Mouse (Mus musculus) limb, embryonic 12.5 days (tissue): ENCODE data around the gene Lypd6b. TPM values are rescaled to one million over a fixed set of nuclear protein-coding genes. Genes with fewer than 3 reads are reported as not detected.

Experiments
- ATAC-seq: fragments of 200-750 bp; cut with Nextera tagmentation; 2 replicates; pipeline ENCODE4 v1.8.0; 2017; ENCODE audit warnings: low read depth, moderate TSS enrichment; ENCODE audit not compliant: insufficient number of reproducible peaks, insufficient read depth, low FRiP score, low TSS enrichment
- H3K27ac ChIP-seq: fragments of 300-500 bp; sonication (generic); 2 replicates; pipeline ENCODE4 v1.5.1; 2016; ENCODE audit warnings: mild to moderate bottlenecking, moderate library complexity
- H3K27me3 ChIP-seq: fragments of 300-500 bp; sonication (generic); 2 replicates; pipeline ENCODE4 v1.6.1; 2016; ENCODE audit warnings: mild to moderate bottlenecking, moderate library complexity
- H3K36me3 ChIP-seq: fragments of 300-500 bp; sonication (generic); 2 replicates; pipeline ENCODE4 v1.6.1; 2016; ENCODE audit warnings: mild to moderate bottlenecking, moderate library complexity
- H3K4me1 ChIP-seq: fragments of 300-500 bp; sonication (generic); replicated peaks from 2 replicates; pipeline ENCODE4 v1.6.1; 2016
- H3K4me2 ChIP-seq: fragments of 300-500 bp; sonication (generic); 2 replicates; pipeline ENCODE4 v1.6.1; 2016; ENCODE audit warnings: mild to moderate bottlenecking, moderate library complexity
- H3K4me3 ChIP-seq: fragments of 300-500 bp; sonication (generic); replicated peaks from 2 replicates; pipeline ENCODE4 v1.5.1; 2016; ENCODE audit warnings: mild to moderate bottlenecking
- H3K9ac ChIP-seq: fragments of 300-500 bp; sonication (generic); replicated peaks from 2 replicates; pipeline ENCODE4 v1.6.1; 2016; ENCODE audit warnings: mild to moderate bottlenecking, moderate library complexity
- H3K9me3 ChIP-seq: fragments of 300-500 bp; sonication (generic); 2 replicates; pipeline ENCODE4 v1.6.1; 2016; ENCODE audit warnings: mild to moderate bottlenecking, moderate library complexity
- WGBS: fragments of 180-500 bp; shearing (Covaris S2); methylation state at CpG from one replicate; pipeline ENCODE4 v1.1.7; 2016; 5-methylcytosine and 5-hydroxymethylcytosine counted together
- polyA plus RNA-seq: library from polyadenylated mRNA; unstranded; fragments of >200 nt; fragmentation: Nextera tagmentation; extraction: Ambion mirVana; gene quantifications from 2 replicates; pipeline ENCODE4 v1.2.1, GENCODE M21; 2016

Lypd6b gene
- polyA plus RNA-seq, 1 experiment from 2014 or later, result 7.3 TPM

DNA sequence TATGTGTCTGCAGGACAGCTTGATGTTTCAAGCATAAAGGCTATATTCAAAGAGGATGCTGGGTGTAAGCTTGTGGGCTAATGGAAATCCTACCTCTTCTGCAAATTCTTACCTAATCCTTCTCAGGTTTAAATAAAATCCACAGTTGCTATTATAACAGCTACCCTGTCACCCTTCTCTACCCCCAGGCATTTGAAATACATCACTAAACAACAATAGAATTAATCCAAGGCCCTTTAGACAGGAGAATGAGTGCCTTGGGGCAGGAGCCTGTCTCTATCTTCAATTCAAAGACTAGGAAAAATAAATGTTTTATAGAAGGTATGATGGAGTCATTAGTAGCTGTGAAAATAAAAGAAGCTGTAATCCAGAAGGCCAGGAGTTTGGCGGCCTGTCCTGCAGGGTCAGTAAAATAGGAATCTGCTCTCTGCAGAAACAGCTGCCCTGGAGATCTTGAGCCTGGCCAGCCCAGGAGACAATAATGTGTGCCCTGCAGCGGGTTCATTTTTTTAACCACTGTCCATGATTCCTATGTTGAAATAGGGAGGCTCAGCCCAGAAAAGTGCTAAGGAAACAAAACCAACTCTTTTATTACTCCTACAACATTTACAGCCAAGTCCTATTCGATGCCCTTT lies 124.9 kb downstream of the Lypd6b start:
- Histone ChIP-seq H3K36me3 (no peaks in the 10 kb centered on the region), H3K27ac (no peak overlapping the region), H3K4me2 (no peak overlapping the region), H3K4me3 (no peak overlapping the region), H3K9me3 (no peaks in the 10 kb centered on the region), H3K27me3 (0 out of 2 replicates have a peak, but pooled peaks cover 4% of the 10 kb centered on the region), H3K9ac (no peak overlapping the region), H3K4me1 (peaks cover 33% of the 10 kb centered on the region)
- no peak for ATAC-seq
- 29% methylated on average over 3 of the region's 3 CpGs for WGBS

GRCm38 (mm10) chr2:49917489-49917888 lies 130.0 kb downstream of the Lypd6b start:
- Histone ChIP-seq H3K9ac (no peak overlapping the region), H3K27me3 (no peaks in the 10 kb centered on the region), H3K4me2 (no peak overlapping the region), H3K4me1 (peaks cover 7% of the 10 kb centered on the region), H3K36me3 (no peaks in the 10 kb centered on the region), H3K9me3 (no peaks in the 10 kb centered on the region), H3K4me3 (no peak overlapping the region), H3K27ac (no peak overlapping the region)
- no peak for ATAC-seq
- whole genome bisulfite sequencing, result 65% methylated on average over 10 of the region's 10 CpGs

DNA sequence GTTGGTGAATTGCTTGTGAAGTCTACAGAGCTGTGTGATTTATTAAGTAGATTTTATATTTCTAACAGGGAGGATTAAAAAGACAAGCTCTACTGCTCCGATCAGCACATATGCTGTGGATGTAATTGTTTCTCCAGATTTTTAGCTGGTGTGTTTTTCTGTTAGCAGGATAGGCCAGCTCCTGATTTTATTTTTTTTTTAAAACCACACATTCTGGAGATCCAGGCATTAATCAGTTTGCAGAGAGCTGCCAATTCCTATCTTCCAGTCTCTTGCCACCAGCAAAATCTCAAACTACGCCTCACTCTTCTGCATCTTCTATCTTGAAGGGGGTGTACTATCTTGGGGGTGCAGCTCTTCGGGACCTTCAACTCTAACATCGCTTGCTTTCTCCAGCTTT lies 130.6 kb downstream of the Lypd6b start:
- ATAC-seq, result no peak
- Histone ChIP-seq H3K27me3 (no peaks in the 10 kb centered on the region), H3K9me3 (no peaks in the 10 kb centered on the region), H3K36me3 (no peaks in the 10 kb centered on the region), H3K9ac (no peak overlapping the region), H3K4me1 (peaks cover 4% of the 10 kb centered on the region; the same call in 1 of the 2 replicates), H3K4me3 (no peak overlapping the region), H3K4me2 (no peak overlapping the region), H3K27ac (no peak overlapping the region)
- 76% methylated on average over 4 of the region's 4 CpGs for WGBS

DNA sequence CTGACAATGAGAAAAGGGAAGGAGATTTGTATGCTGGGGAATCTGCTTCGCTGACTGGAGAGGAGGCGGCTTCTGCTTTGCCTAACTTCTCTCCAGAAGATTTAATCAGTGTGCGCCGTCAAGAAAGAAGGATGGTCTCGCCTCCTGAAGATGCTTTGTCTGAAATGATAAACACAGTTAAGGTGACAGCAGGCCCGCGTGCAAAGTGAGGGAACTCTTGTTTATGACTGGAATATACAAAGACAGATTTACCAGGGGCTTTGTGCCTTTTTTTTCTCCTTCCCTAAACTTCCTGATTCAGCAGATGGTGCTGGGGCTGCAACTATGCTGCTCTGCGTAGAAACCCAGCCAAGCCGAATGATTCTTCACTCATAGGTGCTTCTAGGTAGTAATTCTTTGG lies 131.2 kb downstream of the Lypd6b start:
- no peak overlapping the region for H3K27ac ChIP-seq
- H3K4me1 ChIP-seq, result peaks cover 4% of the 10 kb centered on the region; the same call in 1 of the 2 replicates
- ATAC-seq, result no peak
- H3K4me3 ChIP-seq, result no peak overlapping the region
- no peak overlapping the region for H3K9ac ChIP-seq
- 31% methylated on average over 9 of the region's 9 CpGs for WGBS
- no peaks in the 10 kb centered on the region for H3K9me3 ChIP-seq
- H3K27me3 ChIP-seq, result no peaks in the 10 kb centered on the region
- no peaks in the 10 kb centered on the region for H3K36me3 ChIP-seq
- H3K4me2 ChIP-seq, result no peak overlapping the region

DNA sequence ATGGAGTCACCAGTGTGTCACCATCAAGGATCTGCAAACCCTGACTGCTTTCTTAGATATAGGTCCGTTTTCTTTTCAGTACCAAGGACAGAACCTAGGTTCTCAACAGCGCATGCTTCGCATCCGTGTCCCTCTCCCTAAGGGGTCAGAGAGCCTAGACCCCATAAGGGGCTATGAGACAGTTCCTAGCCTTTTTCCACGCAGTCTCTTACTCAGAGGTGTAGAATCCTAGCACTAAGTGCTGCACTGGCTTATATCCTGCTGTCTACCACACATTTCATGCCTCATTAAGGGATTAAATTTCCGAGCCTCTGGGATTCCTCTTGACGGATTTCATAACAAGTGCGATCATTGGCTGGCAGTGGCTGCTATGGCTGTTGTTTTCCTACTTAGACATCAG lies 134.5 kb downstream of the Lypd6b start:
- H3K9ac ChIP-seq, result no peak overlapping the region
- WGBS, result 67% methylated on average over 8 of the region's 8 CpGs
- ATAC-seq, result no peak
- H3K9me3 ChIP-seq, result no peaks in the 10 kb centered on the region
- H3K27me3 ChIP-seq, result no peaks in the 10 kb centered on the region
- no peak overlapping the region for H3K4me2 ChIP-seq
- no peaks in the 10 kb centered on the region for H3K36me3 ChIP-seq
- H3K27ac ChIP-seq, result no peak overlapping the region
- H3K4me1 ChIP-seq, result peaks cover 4% of the 10 kb centered on the region; the same call in 1 of the 2 replicates
- no peak overlapping the region for H3K4me3 ChIP-seq

- no peak overlapping the region for H3K4me3 ChIP-seq
- H3K4me1 ChIP-seq, result peaks cover 4% of the 10 kb centered on the region; the same call in 1 of the 2 replicates
- H3K9ac ChIP-seq, result no peak overlapping the region
- no peaks in the 10 kb centered on the region for H3K36me3 ChIP-seq
- H3K27ac ChIP-seq, result no peak overlapping the region
- no peaks in the 10 kb centered on the region for H3K9me3 ChIP-seq
- ATAC-seq, result no peak
- H3K4me2 ChIP-seq, result no peak overlapping the region
- H3K27me3 ChIP-seq, result no peaks in the 10 kb centered on the region
- 78% methylated on average over 4 of the region's 4 CpGs for WGBS
These were observed 135.3 kb downstream of the Lypd6b start for GRCm38 (mm10) chr2:49922810-49923209.

- Histone ChIP-seq H3K9ac (no peak overlapping the region), H3K4me1 (no peaks in the 10 kb centered on the region; the same call in 1 of the 2 replicates), H3K9me3 (no peaks in the 10 kb centered on the region), H3K4me3 (no peak overlapping the region), H3K27me3 (no peaks in the 10 kb centered on the region), H3K4me2 (no peak overlapping the region), H3K36me3 (no peaks in the 10 kb centered on the region), H3K27ac (no peak overlapping the region)
- WGBS, result 66% methylated on average over 5 of the region's 5 CpGs
- ATAC-seq, result no peak
These were observed 138.7 kb downstream of the Lypd6b start for GRCm38 (mm10) chr2:49926186-49926585.

DNA sequence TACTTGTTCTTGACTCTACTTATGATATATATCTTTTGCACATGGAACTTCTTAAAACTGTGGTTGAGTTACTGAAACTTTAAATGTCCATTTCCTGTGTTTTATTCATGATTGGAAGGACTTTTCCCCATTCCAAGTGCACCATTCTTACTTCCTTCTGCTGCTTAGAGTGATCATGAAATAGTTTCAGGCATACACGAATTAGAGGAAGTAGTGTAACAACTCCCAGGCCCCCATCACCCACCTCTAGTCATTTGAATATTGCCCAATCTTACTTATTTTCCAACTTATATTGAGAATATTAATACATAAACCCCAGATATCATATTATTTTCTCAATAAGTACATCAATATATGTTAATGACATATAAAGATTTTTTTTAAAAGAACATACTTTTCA lies 139.9 kb downstream of the Lypd6b start:
- WGBS, result 47% methylated on average over 1 of the region's 1 CpGs
- Histone ChIP-seq H3K36me3 (no peaks in the 10 kb centered on the region), H3K27ac (no peak overlapping the region), H3K4me2 (no peak overlapping the region), H3K9me3 (no peaks in the 10 kb centered on the region), H3K4me3 (no peak overlapping the region), H3K27me3 (no peaks in the 10 kb centered on the region), H3K4me1 (no peaks in the 10 kb centered on the region; the same call in 1 of the 2 replicates), H3K9ac (no peak overlapping the region)
- no peak for ATAC-seq

- H3K4me2 ChIP-seq, result no peak overlapping the region
- H3K27me3 ChIP-seq, result no peaks in the 10 kb centered on the region
- no peak; the same call in 1 of the 2 replicates for ATAC-seq
- H3K4me1 ChIP-seq, result no peaks in the 10 kb centered on the region; the same call in none of the 2 replicates
- H3K9me3 ChIP-seq, result no peaks in the 10 kb centered on the region
- WGBS, result 65% methylated on average over 3 of the region's 3 CpGs
- H3K9ac ChIP-seq, result no peak overlapping the region
- no peak overlapping the region for H3K4me3 ChIP-seq
- H3K27ac ChIP-seq, result no peak overlapping the region
- H3K36me3 ChIP-seq, result no peaks in the 10 kb centered on the region
These were observed 142.4 kb downstream of the Lypd6b start for GRCm38 (mm10) chr2:49929931-49930330.

GRCm38 (mm10) chr2:49937621-49938020 lies 150.1 kb downstream of the Lypd6b start:
- no peak overlapping the region for H3K9ac ChIP-seq
- ATAC-seq, result no peak
- no peak overlapping the region for H3K27ac ChIP-seq
- H3K9me3 ChIP-seq, result no peaks in the 10 kb centered on the region
- H3K4me3 ChIP-seq, result no peak overlapping the region
- H3K4me1 ChIP-seq, result peaks cover 5% of the 10 kb centered on the region
- H3K36me3 ChIP-seq, result no peaks in the 10 kb centered on the region
- H3K27me3 ChIP-seq, result no peaks in the 10 kb centered on the region
- H3K4me2 ChIP-seq, result no peak overlapping the region
- 66% methylated on average over 13 of the region's 13 CpGs for WGBS

DNA sequence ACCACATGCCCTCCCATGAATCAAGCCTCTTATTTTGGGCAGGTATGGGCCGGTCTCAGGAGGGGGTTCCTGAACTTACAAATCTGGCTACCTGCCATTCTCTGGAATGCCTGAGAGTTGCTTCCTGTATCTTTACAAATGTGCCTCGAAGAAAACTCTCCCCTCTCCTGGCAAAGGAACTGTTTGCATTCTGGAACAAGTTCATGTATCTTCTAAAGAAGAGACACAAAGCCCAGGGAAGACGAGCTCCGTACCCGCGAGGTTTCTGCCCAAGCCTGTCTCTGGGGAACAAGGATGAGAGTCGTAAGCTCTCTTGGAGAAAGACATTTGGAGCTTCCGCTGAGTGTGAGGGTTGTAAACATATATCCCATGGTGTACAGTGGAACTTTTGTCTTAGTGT lies 150.8 kb downstream of the Lypd6b start:
- WGBS, result 84% methylated on average over 8 of the region's 8 CpGs
- no peak for ATAC-seq
- Histone ChIP-seq H3K4me3 (no peak overlapping the region), H3K36me3 (no peaks in the 10 kb centered on the region), H3K27ac (no peak overlapping the region), H3K4me1 (peaks cover 5% of the 10 kb centered on the region), H3K9ac (no peak overlapping the region), H3K4me2 (no peak overlapping the region), H3K27me3 (no peaks in the 10 kb centered on the region), H3K9me3 (no peaks in the 10 kb centered on the region)

DNA sequence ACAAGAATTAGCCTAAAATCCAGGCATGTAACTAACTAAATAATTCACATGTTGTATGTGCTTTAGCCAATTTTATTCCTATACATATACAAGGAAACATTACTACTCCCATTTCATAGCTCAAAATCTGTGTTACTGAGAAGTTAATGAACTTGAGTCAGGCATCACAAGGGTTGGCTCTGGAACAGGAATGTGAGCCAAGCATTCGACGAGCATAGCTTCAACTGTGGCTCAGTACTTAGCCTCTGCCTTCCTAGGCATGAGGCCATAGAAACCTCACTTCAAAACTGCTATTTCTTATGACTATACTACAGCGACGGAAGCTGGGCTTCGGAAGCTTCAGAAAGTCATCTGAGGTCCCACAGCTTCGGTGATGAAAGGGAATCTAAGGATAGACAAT lies 152.9 kb downstream of the Lypd6b start:
- Histone ChIP-seq H3K9ac (no peak overlapping the region), H3K4me3 (no peak overlapping the region), H3K4me1 (peaks cover 5% of the 10 kb centered on the region), H3K27me3 (no peaks in the 10 kb centered on the region), H3K36me3 (no peaks in the 10 kb centered on the region), H3K9me3 (no peaks in the 10 kb centered on the region), H3K4me2 (no peak overlapping the region), H3K27ac (no peak overlapping the region)
- ATAC-seq, result no peak
- WGBS, result 86% methylated on average over 6 of the region's 6 CpGs
